Mouse (Mus musculus): ENCODE results near the gene U2af1.

GRCm38 (mm10) chr17:31660661-31661250 is 2.1 kb upstream of the U2af1 start:
- TF ChIP-seq TAL1 (IDR thresholded peaks at IDR 0.05; ENCODE audit: low read length), result no peak
- TF ChIP-seq GATA1 (IDR thresholded peaks at IDR 0.05; ENCODE audit: low read length), result no peak

Measured in erythroblast, embryonic 14.5 days (primary cell).